Mouse (Mus musculus) CH12.LX (cell line): ENCODE data around the gene Speer4a. TPM values are rescaled to one million over a fixed set of nuclear protein-coding genes. Genes with fewer than 3 reads are reported as not detected.
"Not testable (repeated sequence)": the region's sequence is repeated elsewhere in the genome, so short reads cannot be mapped to it uniquely, and the experiment has no call there.

Source experiments
- DNase-seq: peaks from one replicate; pipeline ENCODE4 v3.0.0-alpha.2; 2013; ENCODE audit errors: extremely low read depth
- H3K27ac ChIP-seq: 2 replicates; pipeline ENCODE4 v1.5.1; 2012; ENCODE audit warnings: low read depth, mild to moderate bottlenecking, control low read depth, moderate library complexity; ENCODE audit not compliant: insufficient read depth
- H3K27me3 ChIP-seq: replicated peaks from 2 replicates; pipeline ENCODE3; 2012; ENCODE audit warnings: inconsistent platforms
- H3K36me3 ChIP-seq, 2 experiments: replicated peaks in 1 of 2; 2 replicates each; pipeline versions ENCODE3 to v1.6.1; 2012; ENCODE audit warnings: inconsistent platforms in 1 of 2, low read length in 1 of 2, mild to moderate bottlenecking in 1 of 2, mixed read lengths in 1 of 2, moderate library complexity in 1 of 2; ENCODE audit not compliant: control insufficient read depth in 1 of 2, insufficient read depth in 1 of 2
- H3K4me1 ChIP-seq, 2 experiments: 2 replicates each; pipeline ENCODE4 v1.6.1; 2012; ENCODE audit warnings: inconsistent platforms in 1 of 2, moderate library complexity in 1 of 2; ENCODE audit not compliant: insufficient read depth in 2 of 2, control insufficient read depth in 1 of 2
- H3K4me2 ChIP-seq: 2 replicates; pipeline ENCODE4 v1.6.1; 2012; ENCODE audit warnings: low read depth, mild to moderate bottlenecking, control low read depth; ENCODE audit not compliant: poor library complexity, insufficient read depth, severe bottlenecking
- H3K4me3 ChIP-seq, 3 experiments: fragments of 150-350 bp in 1 of 3; sonication (generic) in 1 of 3; replicated peaks in 1 of 3; 2 replicates each; pipeline versions ENCODE3 to v1.5.1; 2011 to 2012; ENCODE audit warnings: low read depth in 2 of 3, low read length in 2 of 3, mild to moderate bottlenecking in 2 of 3, moderate library complexity in 2 of 3, control low read depth in 1 of 3, improper control_type of control experiment in 1 of 3, inconsistent platforms in 1 of 3, mixed read lengths in 1 of 3; ENCODE audit not compliant: poor library complexity in 1 of 3
- H3K79me2 ChIP-seq: replicated peaks from 2 replicates; pipeline ENCODE4 v1.6.1; 2012; ENCODE audit warnings: mild to moderate bottlenecking, moderate library complexity; ENCODE audit not compliant: control insufficient read depth, poor library complexity, insufficient read depth, severe bottlenecking; ENCODE audit errors: extremely low read depth
- H3K9ac ChIP-seq: 2 replicates; pipeline ENCODE4 v1.6.1; 2012; ENCODE audit warnings: low read depth, mild to moderate bottlenecking, control low read depth, moderate library complexity; ENCODE audit not compliant: insufficient read depth
- H3K9me3 ChIP-seq: replicated peaks from 2 replicates; pipeline ENCODE3; 2012; ENCODE audit warnings: low read length, inconsistent platforms, mixed read lengths
- dilution Hi-C: fragments of 300-500 bp; cut with MboI; formaldehyde crosslinking; loops from 2 replicates; pipeline ENCODE4 v1.14.3; 2020; ENCODE audit warnings: low sequenced_read_pairs; ENCODE audit not compliant: extremely low pct_unique_long_range_greater_than_20kb, extremely low pct_ligation_motif_present
- in situ Hi-C: fragments of 300-500 bp; cut with MboI; formaldehyde crosslinking; loops from 3 replicates; pipeline ENCODE4 v1.14.3; 2019; ENCODE audit warnings: low sequenced_read_pairs, low pct_ligation_motif_present, low pct_unique_long_range_greater_than_20kb, mixed read lengths
- polyA plus RNA-seq: library from polyadenylated mRNA; unstranded; fragments of >175 nt; gene quantifications from 2 replicates; pipeline ENCODE4 v1.2.1, GENCODE M21; 2012; ENCODE audit warnings: low read depth; ENCODE audit not compliant: insufficient read length
- total RNA-seq, 2 experiments: library from RNA; depleted of rRNA; stranded (reverse); fragments of 300-350 nt in 1 of 2; fragments of >200 nt in 1 of 2; gene quantifications; 2 replicates each; pipeline ENCODE4 v1.2.3; 2012 to 2014

Speer4a gene
- total and polyA plus RNA-seq, 3 experiments = not detected

DNA sequence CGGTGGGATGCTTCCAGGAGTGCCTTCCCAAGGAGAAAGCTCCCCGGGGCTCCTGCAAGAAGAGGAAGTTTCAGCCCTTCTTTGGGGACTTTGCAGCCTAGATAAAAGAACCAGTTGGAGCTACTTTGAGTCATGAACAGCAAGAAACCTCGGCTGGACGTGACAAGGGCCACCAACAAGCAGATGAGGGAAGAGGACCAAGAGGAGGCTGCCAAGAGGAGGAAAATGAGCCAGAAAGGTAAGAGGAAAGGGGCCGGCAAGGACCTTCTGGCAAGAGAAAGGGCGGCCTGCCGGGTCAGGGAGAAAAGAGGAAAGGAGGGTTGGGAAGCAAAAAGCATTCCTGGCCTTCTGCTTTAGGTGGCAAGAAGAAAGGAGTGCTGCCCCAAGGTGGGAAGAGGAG, 31.7 kb downstream of the Speer4a start:
- H3K27ac ChIP-seq, H3K36me3 ChIP-seq, H3K27me3 ChIP-seq, H3K9me3 ChIP-seq, H3K4me1 ChIP-seq, dilution Hi-C loops, H3K9ac ChIP-seq, in situ Hi-C loops, H3K4me2 ChIP-seq, H3K79me2 ChIP-seq, DNase-seq, H3K4me3 ChIP-seq: not testable (repeated sequence)

- H3K27ac ChIP-seq, H3K4me2 ChIP-seq, H3K9ac ChIP-seq, in situ Hi-C loops, dilution Hi-C loops, H3K79me2 ChIP-seq, H3K9me3 ChIP-seq, DNase-seq, H3K4me3 ChIP-seq, H3K36me3 ChIP-seq, H3K27me3 ChIP-seq, H3K4me1 ChIP-seq: not testable (repeated sequence)
Observed at GRCm38 (mm10) chr5:26006937-26007695, 32.2 kb downstream of the Speer4a start.

DNA sequence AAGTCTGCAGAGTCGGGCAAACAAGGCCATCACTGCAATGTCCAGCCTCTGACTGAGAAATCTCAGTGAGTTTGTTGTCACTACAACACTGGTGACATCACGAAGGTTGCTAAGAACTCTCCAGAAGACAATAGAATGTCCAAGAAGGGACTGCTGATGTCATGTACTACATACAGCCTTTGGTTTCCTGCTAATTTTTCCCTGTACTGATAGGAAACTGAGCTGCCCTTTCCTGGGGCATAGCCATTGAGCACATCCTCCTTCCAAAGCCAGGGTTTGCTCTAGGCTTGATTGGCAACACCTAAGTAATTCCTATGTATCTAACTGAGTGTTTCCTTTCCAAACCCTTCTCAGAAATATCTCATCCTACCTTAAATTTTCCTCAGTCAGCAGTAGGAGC, 34.7 kb downstream of the Speer4a start, which contains the start of gene Gm1979:
Gm1979 (minus strand) TSS at position 101 of the 400 bp plus-strand sequence.
- in situ Hi-C loops, H3K4me3 ChIP-seq, H3K27me3 ChIP-seq, H3K4me2 ChIP-seq, H3K4me1 ChIP-seq, H3K9me3 ChIP-seq, H3K36me3 ChIP-seq, H3K27ac ChIP-seq, dilution Hi-C loops, DNase-seq, H3K79me2 ChIP-seq, H3K9ac ChIP-seq: not testable (repeated sequence)

DNA sequence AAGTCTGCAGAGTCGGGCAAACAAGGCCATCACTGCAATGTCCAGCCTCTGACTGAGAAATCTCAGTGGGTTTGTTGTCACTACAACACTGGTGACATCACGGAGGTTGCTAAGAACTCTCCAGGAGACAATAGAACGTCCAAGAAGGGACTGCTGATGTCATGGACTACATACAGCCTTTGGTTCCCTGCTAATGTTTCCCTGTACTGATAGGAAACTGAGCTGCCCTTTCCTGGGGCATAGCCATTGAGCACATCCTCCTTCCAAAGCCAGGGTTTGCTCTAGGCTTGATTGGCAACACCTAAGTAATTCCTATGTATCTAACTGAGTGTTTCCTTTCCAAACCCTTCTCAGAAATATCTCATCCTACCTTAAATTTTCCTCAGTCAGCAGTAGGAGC, 50.8 kb downstream of the Speer4a start, which contains the start of gene Gm21698:
Gm21698 (minus strand) TSS at position 101 of the 400 bp plus-strand sequence.
- H3K79me2 ChIP-seq, H3K27me3 ChIP-seq, H3K4me1 ChIP-seq, DNase-seq, H3K4me3 ChIP-seq, H3K9ac ChIP-seq, H3K36me3 ChIP-seq, H3K9me3 ChIP-seq, dilution Hi-C loops, in situ Hi-C loops, H3K27ac ChIP-seq, H3K4me2 ChIP-seq: not testable (repeated sequence)

Other genes starting within 250 kb of the Speer4a start
- gene Gm21663, start 97.2 kb downstream of the Speer4a start, total RNA-seq (2012; rRNA removed) = not detected in 2 replicates
- gene Gm21663, start 97.2 kb downstream of the Speer4a start, total RNA-seq (2014; rRNA removed) = not detected in 2 replicates
- not detected in 2 replicates for gene Gm21663, start 97.2 kb downstream of the Speer4a start, polyA plus RNA-seq
- gene Gm21671, start 85.1 kb downstream of the Speer4a start, total RNA-seq (2012; rRNA removed) = not detected in 2 replicates
- gene Gm21671, start 85.1 kb downstream of the Speer4a start, total RNA-seq (2014; rRNA removed) = not detected in 2 replicates
- not detected in 2 replicates for gene Gm21671, start 85.1 kb downstream of the Speer4a start, polyA plus RNA-seq
- not detected in 2 replicates for gene Gm21680, start 66.9 kb downstream of the Speer4a start, total RNA-seq (2012; rRNA removed)
- gene Gm21680, start 66.9 kb downstream of the Speer4a start, total RNA-seq (2014; rRNA removed) = not detected in 2 replicates
- gene Gm21680, start 66.9 kb downstream of the Speer4a start, polyA plus RNA-seq = not detected in 2 replicates
- gene Gm21698, start 50.9 kb downstream of the Speer4a start, total RNA-seq (2012; rRNA removed) = not detected in 2 replicates
- gene Gm21698, start 50.9 kb downstream of the Speer4a start, total RNA-seq (2014; rRNA removed) = not detected in 2 replicates
- gene Gm21698, start 50.9 kb downstream of the Speer4a start, polyA plus RNA-seq = not detected in 2 replicates
- not detected in 2 replicates for gene Gm1979, start 34.8 kb downstream of the Speer4a start, total RNA-seq (2012; rRNA removed)
- not detected in 2 replicates for gene Gm1979, start 34.8 kb downstream of the Speer4a start, total RNA-seq (2014; rRNA removed)
- not detected in 2 replicates for gene Gm1979, start 34.8 kb downstream of the Speer4a start, polyA plus RNA-seq
- gene Gm5862, start 16.6 kb downstream of the Speer4a start, total RNA-seq (2012; rRNA removed) = not detected in 2 replicates
- not detected in 2 replicates for gene Gm5862, start 16.6 kb downstream of the Speer4a start, total RNA-seq (2014; rRNA removed)
- not detected in 2 replicates for gene Gm5862, start 16.6 kb downstream of the Speer4a start, polyA plus RNA-seq
- gene Gm7347, start 19.0 kb upstream of the Speer4a start, total RNA-seq (2012; rRNA removed) = not detected in 2 replicates
- gene Gm7347, start 19.0 kb upstream of the Speer4a start, total RNA-seq (2014; rRNA removed) = not detected in 2 replicates
- gene Gm7347, start 19.0 kb upstream of the Speer4a start, polyA plus RNA-seq = not detected in 2 replicates
- gene Gm10471, start 49.7 kb upstream of the Speer4a start, total RNA-seq (2012; rRNA removed) = not detected in 2 replicates
- gene Gm10471, start 49.7 kb upstream of the Speer4a start, total RNA-seq (2014; rRNA removed) = not detected in 2 replicates
- gene Gm10471, start 49.7 kb upstream of the Speer4a start, polyA plus RNA-seq = not detected in 2 replicates
- not detected in 2 replicates for gene 5031410I06Rik, start 65.8 kb upstream of the Speer4a start, total RNA-seq (2012; rRNA removed)
- not detected in 2 replicates for gene 5031410I06Rik, start 65.8 kb upstream of the Speer4a start, total RNA-seq (2014; rRNA removed)
- gene 5031410I06Rik, start 65.8 kb upstream of the Speer4a start, polyA plus RNA-seq = not detected in 2 replicates
- gene Gm10220, start 81.9 kb upstream of the Speer4a start, total RNA-seq (2012; rRNA removed) = not detected in 2 replicates
- gene Gm10220, start 81.9 kb upstream of the Speer4a start, total RNA-seq (2014; rRNA removed) = not detected in 2 replicates
- not detected in 2 replicates for gene Gm10220, start 81.9 kb upstream of the Speer4a start, polyA plus RNA-seq
- gene Gm7361, start 218.1 kb upstream of the Speer4a start, total RNA-seq (2012; rRNA removed) = not detected in 2 replicates
- not detected in 2 replicates for gene Gm7361, start 218.1 kb upstream of the Speer4a start, total RNA-seq (2014; rRNA removed)
- not detected in 2 replicates for gene Gm7361, start 218.1 kb upstream of the Speer4a start, polyA plus RNA-seq